Mouse (Mus musculus): ENCODE results near the gene Magea4. TPM values are rescaled to one million over a fixed set of nuclear protein-coding genes. Genes with fewer than 3 reads are reported as not detected.

Magea4 gene
- not detected in 2 replicates for polyA plus RNA-seq (2016; fragmentation: Nextera tagmentation; extraction: Ambion mirVana)

GRCm38 (mm10) chrX:72221717-72222116 is at the start of gene Magea4:
Gene Magea4, plus strand, starts transcription at chrX:72222017.
- no peak within 1 kb of the TSS for H3K27ac ChIP-seq
- DNase-seq (ENCODE audit: extremely low spot score, low spot score) = no peak
- no peaks in the 10 kb centered on the region for H3K36me3 ChIP-seq (replicated peaks)
- H3K4me3 ChIP-seq = no peak within 1 kb of the TSS
- no peaks in the 10 kb centered on the region for H3K9me3 ChIP-seq
- H3K4me1 ChIP-seq = no peaks in the 10 kb centered on the region
- H3K27me3 ChIP-seq (ENCODE audit: poor library complexity, severe bottlenecking) = no peaks in the 10 kb centered on the region
- WGBS = 90% methylated on average over 2 of the region's 2 CpGs

GRCm38 (mm10) chrX:72202944-72203554 is 18.8 kb upstream of the Magea4 start:
- no peak for DNase-seq (ENCODE audit: extremely low spot score, low spot score)
- 71% methylated on average over 4 of the region's 4 CpGs for WGBS
- Histone ChIP-seq H3K9me3 (no peaks in the 10 kb centered on the region), H3K27ac (no peak overlapping the region), H3K27me3 (ENCODE audit: poor library complexity, severe bottlenecking) (no peaks in the 10 kb centered on the region), H3K4me3 (no peak overlapping the region), H3K36me3 (replicated peaks) (no peaks in the 10 kb centered on the region), H3K4me1 (no peaks in the 10 kb centered on the region)

GRCm38 (mm10) chrX:72270637-72271036 is 48.8 kb downstream of the Magea4 start:
- no peaks in the 10 kb centered on the region for H3K27me3 ChIP-seq (ENCODE audit: poor library complexity, severe bottlenecking)
- 96% methylated on average over 11 of the region's 11 CpGs for WGBS
- no peak overlapping the region for H3K4me3 ChIP-seq
- peaks cover 8% of the 10 kb centered on the region; the same call in 1 of the 2 replicates for H3K4me1 ChIP-seq
- no peak for DNase-seq (ENCODE audit: extremely low spot score, low spot score)
- H3K9me3 ChIP-seq = no peaks in the 10 kb centered on the region
- peaks cover 11% of the 10 kb centered on the region for H3K36me3 ChIP-seq (replicated peaks)
- H3K27ac ChIP-seq = no peak overlapping the region

MicroRNA genes within 50 kb of the gene (microRNA counts, 519-probe panel; counts per million panel counts)
- 341 counts per million, percentile 65 among the panel's probes with 10 or more counts for microRNA mmu-miR-224
- microRNA mmu-miR-452 = 341 counts per million, percentile 65 among the panel's probes with 10 or more counts

Small RNA genes within 50 kb of the gene (microRNA-seq; reads per million reads assigned to microRNA genes)
- gene Mir224 (254 reads per million, percentile 57 among the genes with 10 or more reads in this experiment), gene Mir452 (119 reads per million, percentile 50 among the genes with 10 or more reads in this experiment)

Other genes with a start within 250 kb of the Magea4 start
- gene Fate1, start 249.0 kb upstream of the Magea4 start, polyA plus RNA-seq (2016; fragmentation: Nextera tagmentation; extraction: Ambion mirVana) = not detected in 2 replicates
- 0.07 and 0.10 TPM in 2 replicates for gene Cnga2, start 230.2 kb upstream of the Magea4 start, polyA plus RNA-seq (2016; fragmentation: Nextera tagmentation; extraction: Ambion mirVana)
- 1.1 and 1.6 TPM in 2 replicates for gene Gabre, start 52.8 kb downstream of the Magea4 start, polyA plus RNA-seq (2016; fragmentation: Nextera tagmentation; extraction: Ambion mirVana)
- gene Magea10, start 164.8 kb downstream of the Magea4 start, polyA plus RNA-seq (2016; fragmentation: Nextera tagmentation; extraction: Ambion mirVana) = not detected in 2 replicates